Mouse (Mus musculus): ENCODE measurements at regions not wholly inside any gene's neighbourhood (a gene's known extent, or its start where the extent isn't known, plus 50 kb on each side); places are given as distances from the start of the nearest gene placed in this dataset.

- no peak for TF ChIP-seq CTCF (IDR thresholded peaks at IDR 0.05; ENCODE audit: low read depth)
- Histone ChIP-seq H3K4me1 (ENCODE audit: insufficient read depth) (no peaks in the 10 kb centered on the region), H3K4me3 (ENCODE audit: low read depth, low read length) (no peak overlapping the region), H3K9me3 (ENCODE audit: low read depth, low read length) (no peaks in the 10 kb centered on the region), H3K36me3 (ENCODE audit: insufficient read depth) (no peaks in the 10 kb centered on the region), H3K9ac (no peak overlapping the region), H3K27me3 (ENCODE audit: insufficient read depth, low read length) (no peaks in the 10 kb centered on the region), H3K27ac (ENCODE audit: low read depth) (no peak overlapping the region), H3K4me2 (no peak overlapping the region)
- WGBS, result 34% methylated on average over 4 of the region's 4 CpGs
- ATAC-seq (ENCODE audit: insufficient read depth), result peak; percentile 60; the same call in 1 of the 2 replicates
- DNase-seq, result peak; percentile 77
Observed at GRCm38 (mm10) chr3:42531397-42531796, 789.0 kb downstream of the D3Ertd751e start.

- no peak for TF ChIP-seq CTCF (IDR thresholded peaks at IDR 0.05; ENCODE audit: low read depth)
- Histone ChIP-seq H3K4me3 (ENCODE audit: low read depth, low read length) (no peak overlapping the region), H3K9me3 (ENCODE audit: low read depth, low read length) (no peaks in the 10 kb centered on the region), H3K4me2 (no peak overlapping the region), H3K36me3 (ENCODE audit: insufficient read depth) (no peaks in the 10 kb centered on the region), H3K27ac (ENCODE audit: low read depth) (no peak overlapping the region), H3K27me3 (ENCODE audit: insufficient read depth, low read length) (no peaks in the 10 kb centered on the region), H3K9ac (no peak overlapping the region), H3K4me1 (ENCODE audit: insufficient read depth) (no peaks in the 10 kb centered on the region)
- no peak for DNase-seq
- 62% methylated on average over 1 of the region's 1 CpGs for WGBS
- no peak for ATAC-seq (ENCODE audit: insufficient read depth)
Observed at GRCm38 (mm10) chr3:42566731-42567130, 824.3 kb downstream of the D3Ertd751e start.

- no peak for TF ChIP-seq CTCF (IDR thresholded peaks at IDR 0.05; ENCODE audit: low read depth)
- no peaks in the 10 kb centered on the region for H3K36me3 ChIP-seq (ENCODE audit: insufficient read depth)
- H3K9me3 ChIP-seq (ENCODE audit: low read depth, low read length), result no peaks in the 10 kb centered on the region
- H3K4me1 ChIP-seq (ENCODE audit: insufficient read depth), result no peaks in the 10 kb centered on the region
- no peak overlapping the region for H3K4me2 ChIP-seq
- 79% methylated on average over 3 of the region's 3 CpGs for WGBS
- no peak overlapping the region for H3K27ac ChIP-seq (ENCODE audit: low read depth)
- H3K27me3 ChIP-seq (ENCODE audit: insufficient read depth, low read length), result no peaks in the 10 kb centered on the region
- H3K4me3 ChIP-seq (ENCODE audit: low read depth, low read length), result no peak overlapping the region
- H3K9ac ChIP-seq, result no peak overlapping the region
- DNase-seq (no peak), ATAC-seq (ENCODE audit: insufficient read depth) (no peak)
Observed at GRCm38 (mm10) chr3:42570364-42571024, 828.1 kb downstream of the D3Ertd751e start.

GRCm38 (mm10) chr3:42571877-42572459 is 829.6 kb downstream of the D3Ertd751e start:
- Histone ChIP-seq H3K9ac (no peak overlapping the region), H3K27me3 (ENCODE audit: insufficient read depth, low read length) (no peaks in the 10 kb centered on the region), H3K4me2 (no peak overlapping the region), H3K4me1 (ENCODE audit: insufficient read depth) (no peaks in the 10 kb centered on the region), H3K27ac (ENCODE audit: low read depth) (no peak overlapping the region), H3K9me3 (ENCODE audit: low read depth, low read length) (no peaks in the 10 kb centered on the region), H3K4me3 (ENCODE audit: low read depth, low read length) (no peak overlapping the region), H3K36me3 (ENCODE audit: insufficient read depth) (no peaks in the 10 kb centered on the region)
- no peak for DNase-seq
- no peak for ATAC-seq (ENCODE audit: insufficient read depth)
- no peak for TF ChIP-seq CTCF (IDR thresholded peaks at IDR 0.05; ENCODE audit: low read depth)
- WGBS, result 50% methylated on average over 3 of the region's 3 CpGs

- Histone ChIP-seq H3K36me3 (ENCODE audit: insufficient read depth) (no peaks in the 10 kb centered on the region), H3K4me1 (ENCODE audit: insufficient read depth) (no peaks in the 10 kb centered on the region), H3K27ac (ENCODE audit: low read depth) (no peak overlapping the region), H3K9me3 (ENCODE audit: low read depth, low read length) (no peaks in the 10 kb centered on the region), H3K4me3 (ENCODE audit: low read depth, low read length) (no peak overlapping the region), H3K9ac (no peak overlapping the region), H3K27me3 (ENCODE audit: insufficient read depth, low read length) (no peaks in the 10 kb centered on the region), H3K4me2 (no peak overlapping the region)
- TF ChIP-seq CTCF (IDR thresholded peaks at IDR 0.05; ENCODE audit: low read depth), result no peak
- DNase-seq (no peak), ATAC-seq (ENCODE audit: insufficient read depth) (no peak)
Observed at GRCm38 (mm10) chr3:42573155-42573554, 830.7 kb downstream of the D3Ertd751e start.

- no peak overlapping the region for H3K4me2 ChIP-seq
- WGBS, result 24% methylated on average over 1 of the region's 1 CpGs
- no peak for TF ChIP-seq CTCF (IDR thresholded peaks at IDR 0.05; ENCODE audit: low read depth)
- no peaks in the 10 kb centered on the region for H3K27me3 ChIP-seq (ENCODE audit: insufficient read depth, low read length)
- ATAC-seq (ENCODE audit: insufficient read depth) (no peak), DNase-seq (no peak)
- H3K36me3 ChIP-seq (ENCODE audit: insufficient read depth), result no peaks in the 10 kb centered on the region
- H3K4me3 ChIP-seq (ENCODE audit: low read depth, low read length), result no peak overlapping the region
- H3K4me1 ChIP-seq (ENCODE audit: insufficient read depth), result no peaks in the 10 kb centered on the region
- no peaks in the 10 kb centered on the region for H3K9me3 ChIP-seq (ENCODE audit: low read depth, low read length)
- H3K27ac ChIP-seq (ENCODE audit: low read depth), result no peak overlapping the region
- no peak overlapping the region for H3K9ac ChIP-seq
Observed at GRCm38 (mm10) chr3:42582311-42582710, 839.9 kb downstream of the D3Ertd751e start.

- no peak overlapping the region for H3K4me3 ChIP-seq (ENCODE audit: low read depth, low read length)
- H3K9ac ChIP-seq, result no peak overlapping the region
- ATAC-seq (ENCODE audit: insufficient read depth), result no peak
- H3K27ac ChIP-seq (ENCODE audit: low read depth), result no peak overlapping the region
- H3K4me1 ChIP-seq (ENCODE audit: insufficient read depth), result no peaks in the 10 kb centered on the region
- H3K4me2 ChIP-seq, result no peak overlapping the region
- no peaks in the 10 kb centered on the region for H3K36me3 ChIP-seq (ENCODE audit: insufficient read depth)
- TF ChIP-seq CTCF (IDR thresholded peaks at IDR 0.05; ENCODE audit: low read depth), result no peak
- WGBS, result 64% methylated on average over 6 of the region's 6 CpGs
- H3K9me3 ChIP-seq (ENCODE audit: low read depth, low read length), result no peaks in the 10 kb centered on the region
- DNase-seq, result no peak
- H3K27me3 ChIP-seq (ENCODE audit: insufficient read depth, low read length), result no peaks in the 10 kb centered on the region
Observed at GRCm38 (mm10) chr3:42587296-42587932, 845.0 kb downstream of the D3Ertd751e start.
